Mouse (Mus musculus) cerebellum, postnatal 25 days (tissue): ENCODE measurements around the gene Vcam1.

Experiments used
- DNase-seq, 2 experiments: peaks; one replicate each; pipeline ENCODE4 v3.0.0; 2021; ENCODE audit warnings: mixed read lengths in 2 of 2

Vcam1 gene

GRCm38 (mm10) chr3:116129259-116129738 lies at the start of gene Vcam1:
Gene Vcam1, minus strand, starts transcription at chr3:116129688.
- DNase-seq: no peak

GRCm38 (mm10) chr3:116175106-116175505 lies 45.6 kb upstream of the Vcam1 start:
- DNase-seq: no peak

- DNase-seq: no peak
Observed at GRCm38 (mm10) chr3:116171461-116171860, 42.0 kb upstream of the Vcam1 start.

GRCm38 (mm10) chr3:116168056-116168455 lies 38.6 kb upstream of the Vcam1 start:
- no peak for DNase-seq

GRCm38 (mm10) chr3:116166296-116166695 lies 36.8 kb upstream of the Vcam1 start:
- DNase-seq: no peak

- DNase-seq: no peak
Observed at GRCm38 (mm10) chr3:116165030-116165429, 35.5 kb upstream of the Vcam1 start.

GRCm38 (mm10) chr3:116163517-116163916 lies 34.0 kb upstream of the Vcam1 start:
- no peak for DNase-seq

GRCm38 (mm10) chr3:116162097-116162666 lies 32.7 kb upstream of the Vcam1 start:
- DNase-seq: no peak

- no peak for DNase-seq
Observed at GRCm38 (mm10) chr3:116159376-116159775, 29.9 kb upstream of the Vcam1 start.

- DNase-seq: no peak
Observed at GRCm38 (mm10) chr3:116157447-116157990, 28.0 kb upstream of the Vcam1 start.

- no peak for DNase-seq
Observed at GRCm38 (mm10) chr3:116150056-116150632, 20.7 kb upstream of the Vcam1 start.

- no peak for DNase-seq
Observed at GRCm38 (mm10) chr3:116149096-116149495, 19.6 kb upstream of the Vcam1 start.

GRCm38 (mm10) chr3:116148676-116149075 lies 19.2 kb upstream of the Vcam1 start:
- DNase-seq: no peak

GRCm38 (mm10) chr3:116141226-116141625 lies 11.7 kb upstream of the Vcam1 start:
- no peak for DNase-seq

- DNase-seq: no peak
Observed at GRCm38 (mm10) chr3:116139000-116139399, 9.5 kb upstream of the Vcam1 start.

- no peak for DNase-seq
Observed at GRCm38 (mm10) chr3:116138081-116138480, 8.6 kb upstream of the Vcam1 start.

- no peak for DNase-seq
Observed at GRCm38 (mm10) chr3:116133363-116133762, 3.9 kb upstream of the Vcam1 start.

- no peak for DNase-seq
Observed at GRCm38 (mm10) chr3:116130711-116131110, 1.2 kb upstream of the Vcam1 start.

- DNase-seq: no peak
Observed at GRCm38 (mm10) chr3:116129841-116130595, 530 bp upstream of the Vcam1 start.

- DNase-seq: no peak
Observed at GRCm38 (mm10) chr3:116128311-116129204, 930 bp downstream of the Vcam1 start.

GRCm38 (mm10) chr3:116127836-116128235 lies 1.7 kb downstream of the Vcam1 start:
- no peak for DNase-seq

GRCm38 (mm10) chr3:116127281-116127680 lies 2.2 kb downstream of the Vcam1 start:
- no peak for DNase-seq
